Mouse (Mus musculus) heart, embryonic 16.5 days (tissue): Measurements from ENCODE around the gene Trmt2b. TPM values are rescaled to one million over a fixed set of nuclear protein-coding genes. Genes with fewer than 3 reads are reported as not detected.
"Not testable (repeated sequence)": the region's sequence is repeated elsewhere in the genome, so short reads cannot be mapped to it uniquely, and the experiment has no call there.

Experiments
- ATAC-seq: fragments of 200-750 bp; cut with Nextera tagmentation; replicated peaks from 2 replicates; pipeline ENCODE4 v1.8.0; 2017; ENCODE audit warnings: moderate number of reproducible peaks; ENCODE audit not compliant: insufficient read depth, low FRiP score; ENCODE audit errors: extremely low read depth
- H3K27ac ChIP-seq: fragments of 300-500 bp; sonication (generic); 2 replicates; pipeline ENCODE4 v1.5.1; 2014; ENCODE audit warnings: mild to moderate bottlenecking, low read length, control low read depth, moderate library complexity
- H3K27me3 ChIP-seq: fragments of 300-500 bp; sonication (generic); 2 replicates; pipeline ENCODE4 v1.6.1; 2014; ENCODE audit warnings: low read length, mixed read lengths; ENCODE audit not compliant: control insufficient read depth, insufficient read depth
- H3K36me3 ChIP-seq: fragments of 300-500 bp; sonication (generic); 2 replicates; pipeline ENCODE4 v1.6.1; 2014; ENCODE audit not compliant: control insufficient read depth, insufficient read depth
- H3K4me1 ChIP-seq: fragments of 300-500 bp; sonication (generic); 2 replicates; pipeline ENCODE4 v1.6.1; 2014; ENCODE audit warnings: low read length, mixed read lengths; ENCODE audit not compliant: control insufficient read depth, insufficient read depth
- H3K4me2 ChIP-seq: fragments of 300-500 bp; sonication (generic); 2 replicates; pipeline ENCODE4 v1.6.1; 2014; ENCODE audit warnings: low read depth, mild to moderate bottlenecking, control low read depth, low read length
- H3K4me3 ChIP-seq: fragments of 300-500 bp; sonication (generic); 2 replicates; pipeline ENCODE4 v1.5.1; 2014; ENCODE audit warnings: mild to moderate bottlenecking, control low read depth, low read length
- H3K9ac ChIP-seq: fragments of 300-500 bp; sonication (generic); 2 replicates; pipeline ENCODE4 v1.6.1; 2014; ENCODE audit warnings: low read length, control low read depth
- H3K9me3 ChIP-seq: fragments of 300-500 bp; sonication (generic); replicated peaks from 2 replicates; pipeline ENCODE4 v1.6.1; 2016; ENCODE audit warnings: low read length; ENCODE audit not compliant: control insufficient read depth
- WGBS: fragments of 180-500 bp; shearing (Covaris S2); extraction: QIAGEN DNeasy Blood & Tissue Kit; methylation state at CpG from one replicate; pipeline ENCODE4 v1.1.7; 2014; 5-methylcytosine and 5-hydroxymethylcytosine counted together
- polyA plus RNA-seq: library from polyadenylated mRNA; unstranded; fragments of >200 nt; fragmentation: Nextera tagmentation; extraction: Ambion mirVana; gene quantifications from 2 replicates; pipeline ENCODE4 v1.2.1, GENCODE M21; 2015

Gene Trmt2b
- polyA plus RNA-seq, 1 experiment from 2014 or later = 46.3 TPM

GRCm38 (mm10) chrX:134187201-134187600, 89.6 kb downstream of the Trmt2b start, which contains the start of gene Arl13a:
TSS of gene Arl13a (plus strand) at chrX:134187501.
- WGBS = 89% methylated on average over 7 of the region's 9 CpGs
- not testable (repeated sequence) for H3K4me2 ChIP-seq, H3K9me3 ChIP-seq, H3K36me3 ChIP-seq, H3K4me1 ChIP-seq, H3K27ac ChIP-seq, H3K4me3 ChIP-seq, H3K9ac ChIP-seq, H3K27me3 ChIP-seq, ATAC-seq

GRCm38 (mm10) chrX:134174699-134175098, 102.1 kb downstream of the Trmt2b start:
- Histone ChIP-seq H3K4me1 (no peaks in the 10 kb centered on the region), H3K9me3 (no peaks in the 10 kb centered on the region), H3K4me2 (no peak overlapping the region), H3K27me3 (no peaks in the 10 kb centered on the region), H3K9ac (no peak overlapping the region), H3K27ac (no peak overlapping the region), H3K4me3 (no peak overlapping the region), H3K36me3 (no peaks in the 10 kb centered on the region)
- WGBS = 100% methylated on average over 1 of the region's 1 CpGs
- ATAC-seq = no peak

Other genes starting within 250 kb of the Trmt2b start
- 25.3 and 25.8 TPM in 2 replicates for gene Cstf2, start 217.8 kb downstream of the Trmt2b start, polyA plus RNA-seq
- 0.55 and 0.56 TPM in 2 replicates for gene Xkrx, start 114.9 kb downstream of the Trmt2b start, polyA plus RNA-seq
- 0.09 and 0.16 TPM in 2 replicates for gene Arl13a, start 89.5 kb downstream of the Trmt2b start, polyA plus RNA-seq
- 0.25 TPM in 1 of 2 replicates, not detected in the other for gene Nox1, start 55.0 kb downstream of the Trmt2b start, polyA plus RNA-seq
- gene Tmem35a, start 18.2 kb upstream of the Trmt2b start, polyA plus RNA-seq = 23.7 and 24.3 TPM in 2 replicates
- 26.5 and 32.1 TPM in 2 replicates for gene Cenpi, start 31.1 kb upstream of the Trmt2b start, polyA plus RNA-seq
- 0.25 and 0.29 TPM in 2 replicates for gene Drp2, start 127.6 kb upstream of the Trmt2b start, polyA plus RNA-seq
- not detected in 2 replicates for gene Taf7l, start 199.5 kb upstream of the Trmt2b start, polyA plus RNA-seq